Mouse (Mus musculus) megakaryocyte-erythroid progenitor cell, adult 5-6 weeks (primary cell): ENCODE measurements around the gene Slc22a14. TPM values are rescaled to one million over a fixed set of nuclear protein-coding genes. Genes with fewer than 3 reads are reported as not detected.

Source experiments
- ATAC-seq: replicated peaks from 2 replicates; pipeline ENCODE4 v1.8.0; 2016; ENCODE audit warnings: mild to moderate bottlenecking, inconsistent platforms; ENCODE audit not compliant: severe bottlenecking, poor library complexity, low FRiP score, low TSS enrichment
- total RNA-seq, 2 experiments: library from RNA; stranded (forward) in 1 of 2; stranded (reverse) in 1 of 2; fragments of 200-1000, 215-1000 nt in 1 of 2; fragments of >200 nt in 1 of 2; fragmentation: Nextera tagmentation in 1 of 2; gene quantifications; 2 replicates each; pipeline ENCODE4 v1.2.3; 2014 to 2017

Gene Slc22a14
- total RNA-seq, 2 experiments from 2014 or later: not detected

DNA sequence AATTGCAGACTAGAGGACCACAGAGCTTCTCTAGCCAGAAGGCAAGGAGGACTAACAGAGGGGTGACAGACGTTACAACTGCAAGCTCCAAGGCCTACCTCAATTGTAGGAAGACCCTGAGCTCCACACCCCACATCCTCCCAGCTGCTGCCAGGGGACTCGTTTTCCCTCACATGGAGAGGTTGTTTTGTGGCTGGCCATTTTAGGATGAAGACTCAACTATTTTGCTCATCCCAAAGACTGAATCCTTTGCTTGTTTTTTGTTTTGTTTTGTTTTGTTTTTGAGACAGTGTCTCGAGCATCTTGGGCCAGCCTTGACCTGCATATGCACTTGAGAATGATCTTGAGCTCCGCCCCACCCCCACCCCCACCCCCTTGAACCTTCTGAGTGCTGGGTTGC, 206.5 kb downstream of the Slc22a14 start, which contains the start of gene Gm47289:
Gm47289 (plus strand) TSS at position 301 of the 400 bp plus-strand sequence.
- ATAC-seq: no peak

DNA sequence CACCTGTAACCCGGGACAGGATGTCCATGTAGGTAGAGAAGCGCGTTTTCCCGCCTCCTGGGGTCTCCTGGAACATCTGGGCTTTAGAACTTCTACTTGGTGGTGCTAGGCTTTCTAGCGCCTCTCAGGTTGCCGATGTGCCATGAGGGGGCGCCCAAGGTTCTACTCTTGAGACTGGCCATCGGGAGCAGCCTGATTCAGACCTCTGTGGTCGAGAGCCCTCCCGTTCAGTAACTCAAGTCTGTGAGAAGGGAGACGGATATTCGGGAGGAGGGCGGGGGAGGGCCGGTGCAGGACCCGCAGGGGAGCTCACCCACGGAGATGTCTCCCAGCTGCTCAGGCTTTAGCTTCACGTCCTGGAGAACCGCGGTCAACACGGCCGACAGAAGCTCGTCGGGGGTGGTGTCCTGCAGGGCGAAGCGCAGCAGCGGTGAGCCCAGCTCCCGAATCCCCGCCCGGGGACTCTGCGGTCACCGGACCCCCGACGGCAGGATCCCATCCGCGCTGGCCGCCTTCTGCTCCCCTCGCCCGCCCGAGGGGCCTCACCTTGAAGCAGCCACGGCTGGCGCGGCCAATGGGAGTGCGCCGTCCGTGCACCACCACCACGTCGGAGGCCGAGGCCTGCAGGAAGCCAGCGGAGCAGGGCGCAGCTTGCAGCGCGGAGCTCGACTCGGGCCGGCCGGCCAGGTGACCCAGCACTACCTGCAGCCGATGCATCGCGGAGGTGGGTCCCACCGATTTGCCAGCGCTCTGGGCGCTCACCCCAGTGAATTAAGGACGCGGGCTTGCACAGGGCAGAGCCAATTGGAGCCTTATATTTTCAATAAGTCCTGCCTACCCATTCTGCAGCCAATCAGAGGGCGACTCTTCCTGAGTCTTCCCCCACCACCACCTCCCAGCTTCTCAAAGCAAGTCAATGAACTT, 208.8 kb downstream of the Slc22a14 start, which contains the start of gene Acaa1b:
Acaa1b (minus strand) TSS at position 816 of the 924 bp plus-strand sequence.
- ATAC-seq: peak; percentile 66

DNA sequence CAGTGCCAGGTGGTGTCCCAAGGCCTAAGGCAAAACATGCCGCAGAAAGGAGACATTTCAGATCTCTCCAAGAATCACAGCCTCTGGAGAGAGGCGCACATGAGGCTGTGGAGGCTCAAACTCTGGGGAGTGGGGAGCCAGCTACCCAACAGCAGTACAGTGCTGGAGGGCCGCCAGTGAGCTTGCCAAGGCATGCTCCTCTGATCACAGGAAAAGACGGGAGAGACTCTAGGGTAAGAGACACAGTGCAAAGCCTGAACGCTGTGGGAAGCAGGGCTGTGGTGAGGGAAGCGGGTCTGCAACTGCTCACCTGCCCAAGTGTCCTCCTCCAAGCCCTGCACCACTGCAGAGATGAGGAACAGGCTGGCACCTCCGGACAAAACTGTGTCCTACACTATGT, 209.5 kb downstream of the Slc22a14 start:
- no peak for ATAC-seq

DNA sequence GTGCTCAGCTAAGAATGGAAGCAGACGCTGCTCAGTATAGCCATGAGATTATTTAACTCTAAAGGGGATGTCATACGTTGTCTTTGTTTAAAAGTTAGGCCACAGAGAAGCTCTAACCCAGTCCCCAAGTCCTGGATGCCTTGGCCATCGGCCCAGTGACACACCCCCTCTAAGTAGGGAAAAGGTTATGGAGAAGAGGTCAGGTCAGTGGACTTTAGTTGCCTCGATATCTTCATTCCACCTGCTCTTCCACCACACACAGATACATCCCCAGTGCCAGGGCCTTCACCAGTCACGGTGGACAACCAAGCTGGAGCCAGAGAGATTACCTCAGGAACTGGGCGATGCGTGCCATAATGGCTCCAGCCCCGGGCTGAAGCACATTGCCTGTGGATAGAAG, 209.9 kb downstream of the Slc22a14 start:
- no peak for ATAC-seq

DNA sequence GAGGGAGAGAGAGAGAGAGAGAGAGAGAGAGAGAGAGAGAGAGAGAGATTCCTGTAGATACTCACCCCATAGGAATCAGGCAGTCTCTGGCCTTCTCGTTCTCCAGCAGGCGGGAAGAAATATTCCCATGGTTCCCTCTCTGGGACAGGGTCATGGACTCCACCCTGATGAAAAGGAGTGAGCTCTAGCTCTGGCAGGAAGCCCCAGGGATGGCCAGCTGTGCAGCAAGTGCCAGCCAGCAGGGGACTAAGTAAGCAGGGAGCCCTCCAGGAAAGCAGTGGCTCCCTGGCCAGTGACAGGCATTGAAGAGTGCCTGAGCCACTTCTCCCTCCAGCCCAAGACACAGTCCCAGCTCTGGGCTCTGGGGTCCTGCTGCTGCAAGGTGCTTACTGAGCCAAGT, 213.6 kb downstream of the Slc22a14 start:
- no peak for ATAC-seq

DNA sequence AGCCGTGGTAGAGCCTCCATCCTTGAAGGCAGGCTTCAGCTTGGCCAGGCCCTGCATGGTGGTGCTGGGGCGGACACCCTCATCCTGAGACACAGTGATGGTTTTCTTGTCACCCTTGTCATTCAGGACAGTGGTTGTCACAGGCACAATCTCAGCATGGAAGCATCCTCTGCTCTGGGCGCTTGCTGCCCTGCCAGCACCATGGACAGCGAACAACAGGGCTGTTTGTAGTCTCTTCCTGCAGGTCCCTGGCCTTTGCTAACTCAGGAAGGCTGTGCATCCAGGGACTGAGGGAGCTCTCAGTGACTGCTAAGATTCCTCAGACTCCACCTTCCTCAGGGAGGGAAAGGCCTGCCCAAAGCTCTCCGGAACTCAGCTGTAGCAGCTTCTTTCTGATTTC, 215.8 kb downstream of the Slc22a14 start:
- peak; percentile 69 for ATAC-seq

DNA sequence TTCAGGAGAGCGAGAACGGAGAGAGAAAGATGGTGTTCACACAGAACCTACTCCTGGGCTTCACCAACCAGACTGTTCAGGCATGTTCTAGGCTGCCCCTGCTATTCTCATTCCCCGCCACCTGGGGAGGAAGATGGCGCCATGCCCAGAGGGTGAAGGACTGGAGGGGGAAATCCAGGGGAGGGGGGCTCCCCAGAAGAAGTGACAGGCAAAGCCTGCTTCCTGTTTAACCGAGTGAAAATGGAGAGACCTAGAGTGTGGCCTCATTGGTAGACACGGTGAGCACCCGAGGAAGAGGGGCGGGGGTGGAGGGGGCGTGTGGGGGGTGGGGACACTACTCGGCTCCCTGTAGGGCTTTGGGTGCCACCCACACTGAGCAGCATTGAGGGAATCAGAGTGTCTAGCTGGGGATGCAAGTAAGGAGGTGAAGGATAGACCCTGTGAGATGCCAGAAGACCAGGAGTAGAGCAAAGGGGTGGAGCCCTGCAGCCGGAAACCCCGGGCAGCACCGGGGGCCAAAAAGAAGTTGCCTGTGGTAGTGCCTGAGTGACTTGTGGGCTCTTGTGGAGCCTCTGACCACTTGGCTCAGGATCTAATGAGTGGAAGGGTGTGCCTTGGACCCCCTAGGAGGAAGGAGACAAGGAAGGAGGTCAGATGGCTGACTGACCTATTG, 219.1 kb downstream of the Slc22a14 start:
- ATAC-seq: no peak

DNA sequence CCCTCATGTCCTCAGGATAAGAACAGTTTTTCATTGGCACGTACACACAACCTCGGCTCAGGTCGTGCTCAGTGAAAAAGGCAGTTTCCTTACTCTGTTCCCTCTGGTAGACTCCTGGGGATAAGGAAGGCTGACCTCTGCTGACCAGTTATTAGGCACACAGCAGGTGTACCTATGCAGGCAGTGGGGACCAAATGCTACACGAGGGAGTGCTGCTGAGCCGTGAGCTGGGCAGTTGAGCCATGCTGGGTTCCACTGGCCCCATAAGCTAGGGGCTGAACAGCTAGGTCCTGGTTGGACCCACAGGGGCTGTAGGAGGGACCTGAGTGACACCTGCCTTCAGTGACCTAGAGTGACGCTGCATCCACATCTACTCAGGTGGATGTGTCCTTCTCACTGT, 219.7 kb downstream of the Slc22a14 start:
- ATAC-seq: no peak

DNA sequence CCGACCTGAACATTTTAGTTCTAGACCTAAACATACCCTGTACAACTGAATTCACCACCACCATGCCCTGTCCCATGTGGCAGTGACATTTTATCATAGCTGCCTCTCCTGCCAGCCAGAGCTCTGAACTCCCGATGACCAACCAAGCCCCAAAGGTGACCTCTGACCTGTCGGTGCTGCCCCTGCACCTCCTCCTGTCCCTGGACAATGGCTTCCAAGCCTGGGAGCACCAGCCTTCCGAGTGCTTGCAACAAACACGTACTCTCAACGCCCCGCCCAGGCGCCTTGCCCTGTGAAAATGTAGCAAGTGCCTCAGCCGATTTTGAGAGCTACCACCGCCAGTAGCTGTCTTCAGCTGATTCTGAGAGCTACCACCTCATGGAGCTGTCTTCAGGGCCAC, 220.2 kb downstream of the Slc22a14 start:
- no peak for ATAC-seq

DNA sequence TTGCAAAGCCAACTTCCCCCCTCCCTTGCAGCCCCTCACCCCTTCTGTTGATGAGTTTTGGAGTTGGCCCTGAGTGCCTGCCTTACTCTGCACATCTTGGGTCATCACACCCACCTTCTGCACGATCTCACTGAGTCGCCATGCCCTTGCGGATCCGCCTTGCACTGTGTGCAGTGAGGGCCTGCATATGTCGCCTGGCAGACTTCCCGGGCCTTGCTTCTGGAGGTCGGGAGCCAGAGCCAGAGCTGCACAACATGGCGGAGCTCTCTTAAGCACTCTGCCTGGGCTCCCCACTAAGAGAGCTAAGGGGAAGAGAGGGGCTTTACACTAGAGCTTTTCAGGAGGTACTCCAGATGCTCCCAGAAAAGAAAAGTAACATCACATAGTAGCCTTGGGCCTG, 220.7 kb downstream of the Slc22a14 start:
- no peak for ATAC-seq

DNA sequence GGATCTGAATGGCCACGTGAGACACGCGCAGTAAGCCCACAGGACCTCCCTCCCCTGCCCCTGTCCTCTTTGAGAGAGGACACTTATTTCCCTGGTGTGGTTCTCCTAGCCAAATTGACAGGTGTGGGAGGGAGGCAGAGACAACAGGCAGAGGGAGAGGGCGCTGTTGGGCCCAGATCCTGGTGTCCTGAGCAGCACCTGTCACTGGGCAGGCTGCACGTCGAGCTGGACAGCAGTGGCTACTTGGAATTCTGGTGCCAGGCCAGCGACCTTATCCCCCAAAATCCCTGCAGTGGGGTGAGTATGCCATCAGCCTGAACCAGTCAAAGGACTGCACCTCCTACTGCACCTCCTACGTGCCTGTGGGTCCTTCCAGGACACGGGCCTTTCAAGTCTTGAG, 222.0 kb downstream of the Slc22a14 start:
- ATAC-seq: no peak

DNA sequence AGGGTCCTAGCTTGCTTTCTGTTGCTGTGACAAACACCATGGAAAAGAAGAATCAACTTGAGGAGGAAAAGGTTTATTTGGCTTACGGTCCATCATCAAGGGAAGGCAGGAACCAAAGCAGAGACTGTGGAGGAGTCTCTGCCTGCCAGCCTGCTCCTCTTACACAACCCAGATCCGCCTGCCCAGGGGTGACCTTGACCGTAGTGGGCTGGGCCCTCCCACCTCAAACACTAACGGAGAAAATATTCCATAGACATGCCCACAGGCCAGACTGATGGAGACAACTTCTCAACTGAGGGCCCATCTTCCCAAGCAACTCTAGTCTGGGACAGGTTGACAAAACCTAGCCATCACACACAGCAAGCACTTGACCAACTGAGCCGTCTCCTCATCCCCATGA, 223.3 kb downstream of the Slc22a14 start:
- no peak for ATAC-seq

DNA sequence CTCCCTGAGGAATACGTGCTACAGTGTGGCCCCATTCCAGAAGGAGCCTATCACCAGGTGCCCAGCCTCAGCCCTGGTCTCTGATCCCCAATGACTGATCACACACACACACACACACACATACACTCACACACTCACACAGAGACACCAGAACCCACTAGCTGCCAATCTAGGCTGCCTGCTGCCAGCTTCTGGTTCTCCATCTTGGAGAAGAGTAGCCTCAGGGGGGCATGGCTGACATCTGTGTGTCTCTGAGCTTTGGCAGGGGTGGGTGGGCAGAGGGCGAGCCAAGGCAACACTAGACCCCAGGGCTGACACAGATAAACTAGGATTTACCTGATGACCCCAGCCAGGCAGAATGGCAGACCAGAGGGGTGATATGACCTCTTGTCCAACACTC, 226.5 kb downstream of the Slc22a14 start:
- ATAC-seq: no peak

DNA sequence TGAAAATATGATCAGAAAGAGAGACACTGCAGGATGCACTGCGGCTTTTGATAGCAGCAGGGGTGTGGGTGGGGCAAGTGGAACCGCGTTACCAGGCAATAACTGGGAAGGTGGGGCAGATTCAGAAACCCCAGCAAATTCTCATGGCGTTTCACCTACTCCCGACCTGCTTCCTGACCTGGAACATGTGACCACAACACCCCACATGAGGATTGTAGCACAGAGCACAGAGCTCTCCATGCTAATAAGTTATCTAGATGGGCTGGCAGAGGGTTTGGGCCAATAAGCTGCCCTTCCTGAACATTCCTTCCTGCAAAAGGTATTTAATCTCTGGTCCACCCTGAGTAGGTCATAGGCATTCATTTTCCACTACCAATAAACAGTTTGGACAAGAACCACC, 234.7 kb downstream of the Slc22a14 start:
- no peak for ATAC-seq

DNA sequence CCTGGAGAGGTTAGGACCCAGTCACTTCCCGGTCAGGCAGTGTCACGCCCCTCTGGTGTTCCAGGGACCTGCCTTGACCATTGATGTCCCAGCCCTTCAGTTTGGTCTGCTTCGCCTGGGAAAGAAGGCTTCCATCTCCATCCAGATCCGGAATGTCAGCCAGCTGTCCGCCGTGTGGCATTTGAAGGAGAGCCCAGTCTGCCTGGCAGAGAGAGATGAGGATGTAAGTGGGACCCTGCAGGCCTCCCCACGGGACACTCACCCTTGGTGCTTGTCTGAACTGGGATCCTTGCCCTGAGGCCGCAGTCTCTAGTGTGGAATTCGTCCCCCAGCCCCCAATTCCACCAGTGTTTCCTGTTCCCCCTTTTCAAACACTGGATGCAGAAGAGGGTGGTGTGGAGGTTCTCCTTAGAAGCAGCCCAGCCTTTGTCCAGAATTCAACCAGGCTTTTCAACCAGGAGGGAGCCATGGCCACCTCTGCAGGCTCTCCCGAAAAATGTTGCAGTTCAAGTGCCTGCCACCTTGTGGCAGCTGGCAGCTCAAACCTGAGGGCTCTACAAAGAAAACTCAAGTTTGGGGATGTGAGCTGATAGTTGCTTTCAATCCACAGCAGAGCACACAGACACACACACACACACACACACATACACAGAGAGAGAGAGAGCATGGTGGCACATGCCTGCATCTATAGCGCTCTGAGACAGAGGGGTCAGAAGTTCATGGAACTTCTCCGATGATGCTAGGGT, 236.7 kb downstream of the Slc22a14 start:
- ATAC-seq: no peak

DNA sequence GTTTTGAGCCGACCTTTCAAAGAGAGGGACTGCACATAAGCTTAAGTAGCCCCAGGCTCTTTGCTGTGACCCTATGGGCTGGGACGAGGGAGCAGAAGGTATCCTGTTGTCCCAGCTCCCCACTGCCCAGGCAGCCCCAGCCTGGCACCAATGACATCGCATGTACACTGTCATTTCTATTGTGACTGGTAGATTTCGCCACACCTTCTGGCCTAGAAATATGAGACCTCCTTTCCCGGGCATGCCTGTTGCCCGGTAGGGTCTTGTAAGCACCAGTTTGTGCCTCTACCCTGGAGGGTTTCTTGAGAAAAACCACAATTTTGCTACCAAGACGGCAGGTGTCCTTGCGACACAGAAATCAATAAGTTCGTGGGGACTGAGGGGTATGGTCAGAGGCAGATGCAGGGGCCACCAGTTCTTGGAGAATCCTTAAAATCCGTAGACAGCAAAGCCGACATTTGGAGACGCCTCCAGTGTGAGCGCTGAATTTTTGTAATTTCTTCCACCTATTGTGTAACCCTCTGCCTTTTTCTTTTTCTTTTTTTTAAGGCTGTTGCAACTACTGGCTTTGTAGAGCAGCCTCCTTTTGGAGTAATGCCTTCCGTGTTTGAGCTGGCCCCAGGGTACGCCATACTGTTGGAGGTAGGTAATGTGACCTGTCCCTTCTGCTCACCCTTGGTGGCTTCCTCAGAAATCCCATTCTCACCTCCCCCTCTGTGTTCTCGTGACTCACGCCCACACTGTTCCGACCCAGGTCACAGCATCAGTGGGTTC, 242.6 kb downstream of the Slc22a14 start:
- no peak for ATAC-seq

DNA sequence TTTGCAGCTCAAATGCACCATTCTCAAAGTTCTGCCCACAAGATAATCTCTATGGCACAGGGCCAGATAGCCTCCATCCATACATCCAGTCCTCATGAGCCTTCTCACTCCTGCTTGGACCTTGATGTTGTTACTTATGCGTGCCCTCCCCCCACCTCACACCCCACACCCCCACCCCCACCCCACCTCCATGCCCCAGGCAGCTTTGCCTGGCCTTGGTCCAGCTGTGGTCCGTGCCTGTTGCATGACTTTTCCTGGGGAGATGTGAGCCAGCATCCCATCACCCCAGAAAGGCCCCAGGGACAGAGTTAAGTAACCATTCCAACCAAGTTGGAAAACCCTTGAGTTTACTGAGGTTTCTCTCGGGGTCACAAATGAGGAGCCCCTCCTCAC, 245.2 kb downstream of the Slc22a14 start:
- ATAC-seq: no peak
